Mouse (Mus musculus) heart, embryonic 15.5 days (tissue): Measurements from ENCODE around the gene Fam102b. TPM values are rescaled to one million over a fixed set of nuclear protein-coding genes. Genes with fewer than 3 reads are reported as not detected.
A peak's percentile ranks its signal among the peaks of the same experiment; 100 is the strongest.

Experiments used
- ATAC-seq: fragments of 200-750 bp; cut with Nextera tagmentation; replicated peaks from 2 replicates; pipeline ENCODE4 v1.8.0; 2017; ENCODE audit warnings: low read depth, moderate TSS enrichment; ENCODE audit not compliant: insufficient number of reproducible peaks, insufficient read depth, low FRiP score
- H3K27ac ChIP-seq: fragments of 300-500 bp; sonication (generic); 2 replicates; pipeline ENCODE4 v1.5.1; 2015; ENCODE audit warnings: mild to moderate bottlenecking, inconsistent platforms
- H3K27me3 ChIP-seq: fragments of 300-500 bp; sonication (generic); 2 replicates; pipeline ENCODE4 v1.6.1; 2015; ENCODE audit warnings: inconsistent platforms
- H3K36me3 ChIP-seq: fragments of 300-500 bp; sonication (generic); 2 replicates; pipeline ENCODE4 v1.6.1; 2015; ENCODE audit warnings: mild to moderate bottlenecking, inconsistent platforms
- H3K4me1 ChIP-seq: fragments of 300-500 bp; sonication (generic); replicated peaks from 2 replicates; pipeline ENCODE4 v1.6.1; 2015; ENCODE audit warnings: inconsistent platforms
- H3K4me2 ChIP-seq: fragments of 300-500 bp; sonication (generic); 2 replicates; pipeline ENCODE4 v1.6.1; 2015; ENCODE audit warnings: inconsistent platforms, mild to moderate bottlenecking, moderate library complexity
- H3K4me3 ChIP-seq: fragments of 300-500 bp; sonication (generic); 2 replicates; pipeline ENCODE4 v1.5.1; 2015; ENCODE audit warnings: mild to moderate bottlenecking, inconsistent platforms
- H3K9ac ChIP-seq: fragments of 300-500 bp; sonication (generic); 2 replicates; pipeline ENCODE4 v1.6.1; 2015; ENCODE audit warnings: mild to moderate bottlenecking, inconsistent platforms
- H3K9me3 ChIP-seq: fragments of 300-500 bp; sonication (generic); replicated peaks from 2 replicates; pipeline ENCODE4 v1.6.1; 2016; ENCODE audit warnings: inconsistent platforms
- whole genome bisulfite sequencing: fragments of 180-500 bp; shearing (Covaris S2); methylation state at CpG from one replicate; pipeline ENCODE4 v1.1.7; 2015; ENCODE audit warnings: mixed read lengths; 5-methylcytosine and 5-hydroxymethylcytosine counted together
- polyA plus RNA-seq: library from polyadenylated mRNA; unstranded; fragments of >200 nt; fragmentation: Nextera tagmentation; extraction: Ambion mirVana; gene quantifications from 2 replicates; pipeline ENCODE4 v1.2.1, GENCODE M21; 2015

The Fam102b gene
- polyA plus RNA-seq, 1 experiment from 2014 or later, result 6.2 TPM

DNA sequence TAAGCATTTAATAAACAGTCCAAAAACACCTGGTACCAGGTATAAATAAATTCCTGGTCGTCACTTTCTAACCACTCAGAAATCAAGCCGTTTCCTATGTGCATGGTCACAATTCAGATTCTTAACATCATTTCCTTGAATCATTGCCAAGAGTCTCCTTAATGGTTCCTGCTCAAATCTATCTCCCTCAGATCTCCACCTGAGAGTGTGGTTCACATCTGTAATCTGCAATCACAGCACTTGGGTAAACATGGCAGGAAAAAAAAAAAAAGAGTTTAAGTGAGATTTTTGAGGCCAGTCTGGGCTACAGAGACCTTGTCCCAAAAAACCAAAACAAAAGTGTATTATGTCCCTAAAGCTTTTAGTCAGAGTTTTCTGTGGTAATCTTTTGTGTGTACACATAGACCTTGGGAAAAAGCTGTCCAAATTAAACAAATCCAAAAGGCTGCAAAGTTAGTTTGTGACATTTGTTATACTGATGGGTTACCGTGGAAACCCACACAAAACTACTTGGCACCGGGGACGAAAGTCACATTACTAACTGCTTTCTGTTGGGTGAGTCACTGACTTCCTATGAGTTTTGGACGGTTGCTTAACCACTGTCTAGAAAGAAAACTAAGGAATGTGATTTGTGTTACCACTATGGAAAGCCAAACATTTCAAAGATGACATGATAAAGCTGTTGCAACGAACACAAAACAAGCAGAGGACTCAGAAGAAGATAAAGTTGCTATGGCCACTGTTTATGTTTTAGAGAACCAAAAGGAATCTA is 16.7 kb downstream of the Fam102b start:
- Histone ChIP-seq H3K4me3 (no peak overlapping the region), H3K27ac (peak overlapping the region; percentile 26), H3K9ac (no peak overlapping the region), H3K4me1 (peaks cover 13% of the 10 kb centered on the region; the same call in 1 of the 2 replicates), H3K36me3 (no peaks in the 10 kb centered on the region), H3K4me2 (no peak overlapping the region), H3K9me3 (no peaks in the 10 kb centered on the region), H3K27me3 (no peaks in the 10 kb centered on the region)
- ATAC-seq, result peak; percentile 31; the same call in 1 of the 2 replicates
- 34% methylated on average over 7 of the region's 7 CpGs for WGBS

DNA sequence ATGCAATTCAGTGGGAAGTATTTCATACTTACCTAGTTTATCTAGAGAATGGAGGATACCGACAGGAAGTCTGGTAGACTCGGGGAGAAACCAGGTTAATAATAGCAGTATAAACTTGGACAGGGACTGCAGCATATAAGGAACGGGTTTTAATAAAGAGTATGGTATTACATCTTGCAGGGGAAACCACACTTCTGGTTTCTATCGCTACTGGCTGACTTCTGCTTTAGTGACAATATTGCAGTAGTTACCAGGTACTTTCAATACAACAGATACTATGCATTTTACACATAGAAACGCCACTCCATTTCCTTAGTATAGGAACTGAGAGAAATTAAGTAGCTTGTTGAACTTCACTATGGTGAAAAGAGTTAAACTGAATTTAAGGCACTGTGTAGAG is 19.2 kb downstream of the Fam102b start:
- H3K27ac ChIP-seq, result no peak overlapping the region
- no peak for ATAC-seq
- no peaks in the 10 kb centered on the region for H3K36me3 ChIP-seq
- H3K4me3 ChIP-seq, result no peak overlapping the region
- H3K4me1 ChIP-seq, result peaks cover 13% of the 10 kb centered on the region; the same call in 1 of the 2 replicates
- H3K9ac ChIP-seq, result no peak overlapping the region
- WGBS, result 80% methylated on average over 5 of the region's 5 CpGs
- H3K27me3 ChIP-seq, result no peaks in the 10 kb centered on the region
- H3K4me2 ChIP-seq, result no peak overlapping the region
- no peaks in the 10 kb centered on the region for H3K9me3 ChIP-seq

DNA sequence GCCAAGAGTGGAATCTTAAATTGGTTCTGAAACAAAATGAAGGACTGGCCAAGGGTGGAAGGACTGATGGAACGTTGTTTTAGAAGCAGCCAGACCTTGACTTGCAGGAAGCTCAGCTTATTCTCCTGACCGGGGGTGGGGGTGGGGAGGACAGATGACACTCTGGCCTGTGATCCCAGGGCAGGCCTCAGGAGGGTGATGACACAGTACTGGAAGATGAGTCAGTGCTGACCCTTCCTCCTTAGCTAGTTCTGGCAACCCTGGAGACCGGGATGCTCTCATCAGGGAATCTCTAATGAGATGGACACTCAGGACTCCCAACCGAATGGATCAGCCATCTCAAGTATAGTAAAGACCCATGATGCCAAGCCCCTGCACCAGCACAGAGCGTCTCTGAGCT is 21.6 kb downstream of the Fam102b start:
- no peak overlapping the region for H3K27ac ChIP-seq
- no peaks in the 10 kb centered on the region for H3K9me3 ChIP-seq
- no peaks in the 10 kb centered on the region for H3K27me3 ChIP-seq
- H3K4me2 ChIP-seq, result no peak overlapping the region
- ATAC-seq, result no peak
- H3K36me3 ChIP-seq, result no peaks in the 10 kb centered on the region
- no peak overlapping the region for H3K9ac ChIP-seq
- H3K4me1 ChIP-seq, result peaks cover 5% of the 10 kb centered on the region; the same call in 1 of the 2 replicates
- no peak overlapping the region for H3K4me3 ChIP-seq
- WGBS, result 64% methylated on average over 5 of the region's 5 CpGs

DNA sequence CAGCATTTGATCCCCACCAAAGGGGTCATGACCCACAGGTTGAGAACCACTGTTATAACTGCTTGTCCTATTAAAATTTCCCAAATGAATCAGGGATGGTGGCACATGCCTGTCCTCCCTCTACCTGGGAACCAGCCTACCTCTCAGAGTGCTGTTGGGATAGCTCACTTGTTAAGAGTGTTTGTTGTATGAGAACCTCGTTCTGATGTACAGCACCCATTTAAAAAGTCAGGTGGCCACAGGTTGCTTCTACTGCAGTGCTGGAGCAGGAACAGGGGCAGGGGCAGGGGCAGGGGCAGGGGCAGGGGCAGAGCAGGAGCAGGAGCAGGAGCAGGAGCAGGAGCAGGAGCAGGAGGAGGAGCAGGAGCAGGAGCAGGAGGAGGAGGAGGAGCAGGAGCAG is 28.2 kb downstream of the Fam102b start:
- Histone ChIP-seq H3K9ac (no peak overlapping the region), H3K4me2 (no peak overlapping the region), H3K4me1 (no peaks in the 10 kb centered on the region), H3K27me3 (no peaks in the 10 kb centered on the region), H3K9me3 (no peaks in the 10 kb centered on the region), H3K36me3 (no peaks in the 10 kb centered on the region), H3K4me3 (no peak overlapping the region), H3K27ac (no peak overlapping the region)
- WGBS, result 83% methylated on average over 1 of the region's 1 CpGs
- ATAC-seq, result no peak

DNA sequence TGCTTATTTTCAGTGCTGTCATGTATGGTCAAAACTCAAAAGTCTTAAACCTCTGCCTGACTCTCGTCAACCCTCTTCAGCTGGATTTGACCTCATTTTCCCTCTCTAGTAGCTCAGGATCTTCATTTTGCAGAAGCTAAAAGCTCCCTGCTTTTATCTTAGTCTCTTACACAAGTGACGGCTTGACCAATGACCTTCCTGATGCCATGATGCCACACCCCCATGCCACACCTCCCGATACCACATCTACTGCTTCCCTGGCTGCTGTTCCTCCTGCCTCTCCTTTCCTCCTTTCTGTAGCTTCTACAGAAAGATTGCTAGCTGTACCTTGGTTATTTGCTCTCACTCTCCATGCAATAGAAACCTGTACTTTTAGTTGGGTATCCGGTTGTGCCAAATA is 29.6 kb downstream of the Fam102b start:
- H3K9ac ChIP-seq, result no peak overlapping the region
- 0 out of 2 replicates have a peak overlapping the region, but pooled peaks have one; percentile 13 for H3K4me2 ChIP-seq
- WGBS, result 54% methylated on average over 4 of the region's 4 CpGs
- ATAC-seq, result no peak
- 0 out of 2 replicates have a peak overlapping the region, but pooled peaks have one; percentile 12 for H3K27ac ChIP-seq
- H3K9me3 ChIP-seq, result no peaks in the 10 kb centered on the region
- no peaks in the 10 kb centered on the region for H3K36me3 ChIP-seq
- H3K4me1 ChIP-seq, result no peaks in the 10 kb centered on the region
- no peak overlapping the region for H3K4me3 ChIP-seq
- H3K27me3 ChIP-seq, result no peaks in the 10 kb centered on the region

DNA sequence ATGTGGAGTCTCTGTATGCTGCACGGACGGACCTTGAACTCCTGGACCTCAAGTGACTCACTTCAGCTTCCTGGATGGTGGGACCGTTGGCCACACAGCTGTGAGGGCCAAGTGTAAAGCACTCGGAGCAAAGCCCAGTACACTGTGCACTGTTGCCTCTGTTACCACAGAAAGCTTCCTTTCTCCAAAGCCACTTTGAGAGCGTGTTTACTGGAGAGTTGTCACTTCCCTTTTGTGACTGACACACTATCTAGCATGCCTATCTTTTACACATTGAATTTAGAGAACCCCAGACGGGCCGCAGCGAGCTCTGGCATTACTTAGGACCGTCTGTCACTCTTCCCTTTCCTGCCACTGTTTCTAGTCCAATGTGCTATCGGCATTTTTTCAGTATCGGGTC is 30.1 kb downstream of the Fam102b start:
- Histone ChIP-seq H3K4me2 (0 out of 2 replicates have a peak overlapping the region, but pooled peaks have one; percentile 13), H3K9me3 (no peaks in the 10 kb centered on the region)

DNA sequence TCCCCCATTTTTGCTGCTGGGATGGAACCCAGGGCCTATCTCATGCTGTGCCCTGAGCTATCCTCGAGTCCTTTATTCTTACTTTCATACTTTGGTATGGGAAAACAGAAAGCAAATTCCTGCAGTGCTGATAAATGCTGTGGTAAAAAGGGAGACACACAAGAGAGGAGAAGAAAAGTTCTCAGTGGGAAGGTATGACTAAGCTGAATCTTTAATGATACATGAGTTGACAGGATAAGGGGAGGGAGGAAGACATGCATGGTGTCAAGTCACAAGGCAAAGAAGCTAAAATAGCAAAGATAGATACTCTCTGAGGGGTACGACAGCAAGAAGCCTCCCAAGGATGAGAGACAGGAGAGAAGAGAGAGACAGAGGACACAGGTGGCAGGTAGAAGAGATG is 32.0 kb downstream of the Fam102b start:
- WGBS, result 60% methylated on average over 2 of the region's 2 CpGs
- Histone ChIP-seq H3K4me2 (no peak overlapping the region), H3K4me3 (no peak overlapping the region), H3K4me1 (no peaks in the 10 kb centered on the region), H3K27me3 (no peaks in the 10 kb centered on the region), H3K27ac (no peak overlapping the region), H3K36me3 (no peaks in the 10 kb centered on the region), H3K9ac (no peak overlapping the region), H3K9me3 (no peaks in the 10 kb centered on the region)
- ATAC-seq, result no peak

More for the DNA sequence above, 30.1 kb downstream of the Fam102b start:
- Histone ChIP-seq H3K27me3 (no peaks in the 10 kb centered on the region), H3K27ac (0 out of 2 replicates have a peak overlapping the region, but pooled peaks have one; percentile 12), H3K4me3 (no peak overlapping the region), H3K4me1 (no peaks in the 10 kb centered on the region), H3K36me3 (no peaks in the 10 kb centered on the region), H3K9ac (no peak overlapping the region)
- peak; percentile 60; the same call in 1 of the 2 replicates for ATAC-seq
- WGBS, result 40% methylated on average over 11 of the region's 11 CpGs

DNA sequence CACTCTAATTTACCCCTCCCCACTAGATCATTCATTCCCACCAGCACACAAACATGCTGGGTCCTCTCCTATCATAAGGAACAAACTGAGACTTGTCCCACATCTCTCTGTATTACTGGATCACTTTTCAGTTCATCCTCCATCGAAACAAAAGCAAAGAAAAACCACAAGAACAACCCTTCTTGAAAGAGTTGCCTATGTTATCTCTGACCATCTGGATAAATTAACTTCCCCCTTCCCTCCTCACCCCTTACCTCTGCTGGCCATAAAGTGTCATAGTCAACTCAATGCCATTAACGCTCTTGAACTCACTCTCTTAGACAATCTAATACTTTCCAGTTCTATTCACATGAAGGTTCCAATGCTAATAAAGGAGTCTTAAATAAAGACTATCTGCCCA is 32.9 kb downstream of the Fam102b start:
- no peak overlapping the region for H3K4me2 ChIP-seq
- H3K9ac ChIP-seq, result no peak overlapping the region
- no peaks in the 10 kb centered on the region for H3K27me3 ChIP-seq
- no peaks in the 10 kb centered on the region for H3K9me3 ChIP-seq
- H3K4me3 ChIP-seq, result no peak overlapping the region
- H3K4me1 ChIP-seq, result no peaks in the 10 kb centered on the region
- H3K27ac ChIP-seq, result no peak overlapping the region
- 82% methylated on average over 2 of the region's 2 CpGs for WGBS
- ATAC-seq, result no peak
- no peaks in the 10 kb centered on the region for H3K36me3 ChIP-seq

DNA sequence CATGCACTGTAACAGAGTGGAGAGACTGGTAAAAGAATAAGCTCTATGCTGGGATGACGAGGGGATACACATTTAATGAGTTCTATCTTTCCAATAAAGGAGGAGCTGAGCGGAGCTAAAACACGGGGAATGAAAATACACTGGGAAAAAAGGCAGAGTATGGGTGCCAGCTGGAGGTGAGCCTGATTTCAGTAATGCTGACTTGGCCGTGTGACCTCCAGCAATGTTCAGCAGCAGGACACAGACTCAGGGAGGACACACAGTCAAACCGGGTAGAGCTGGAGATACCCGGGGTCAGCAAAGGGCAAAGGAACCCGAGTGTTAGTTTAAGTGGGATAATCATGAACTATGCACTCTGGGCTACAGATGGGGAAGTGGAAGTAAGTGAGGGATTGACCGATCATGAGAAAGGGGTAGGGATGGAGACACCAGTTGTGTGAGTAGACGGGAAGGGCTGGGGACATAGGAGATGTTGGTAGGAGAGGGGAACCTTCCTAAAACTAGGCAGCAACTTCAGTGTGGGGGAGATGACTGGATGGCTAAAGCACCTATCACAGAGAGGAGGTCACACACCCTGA is 37.3 kb downstream of the Fam102b start:
- no peak overlapping the region for H3K9ac ChIP-seq
- no peak for ATAC-seq
- WGBS, result 76% methylated on average over 9 of the region's 9 CpGs
- no peaks in the 10 kb centered on the region for H3K27me3 ChIP-seq
- no peaks in the 10 kb centered on the region for H3K36me3 ChIP-seq
- no peak overlapping the region for H3K4me3 ChIP-seq
- no peak overlapping the region for H3K27ac ChIP-seq
- no peak overlapping the region for H3K4me2 ChIP-seq
- no peaks in the 10 kb centered on the region for H3K9me3 ChIP-seq
- H3K4me1 ChIP-seq, result no peaks in the 10 kb centered on the region

DNA sequence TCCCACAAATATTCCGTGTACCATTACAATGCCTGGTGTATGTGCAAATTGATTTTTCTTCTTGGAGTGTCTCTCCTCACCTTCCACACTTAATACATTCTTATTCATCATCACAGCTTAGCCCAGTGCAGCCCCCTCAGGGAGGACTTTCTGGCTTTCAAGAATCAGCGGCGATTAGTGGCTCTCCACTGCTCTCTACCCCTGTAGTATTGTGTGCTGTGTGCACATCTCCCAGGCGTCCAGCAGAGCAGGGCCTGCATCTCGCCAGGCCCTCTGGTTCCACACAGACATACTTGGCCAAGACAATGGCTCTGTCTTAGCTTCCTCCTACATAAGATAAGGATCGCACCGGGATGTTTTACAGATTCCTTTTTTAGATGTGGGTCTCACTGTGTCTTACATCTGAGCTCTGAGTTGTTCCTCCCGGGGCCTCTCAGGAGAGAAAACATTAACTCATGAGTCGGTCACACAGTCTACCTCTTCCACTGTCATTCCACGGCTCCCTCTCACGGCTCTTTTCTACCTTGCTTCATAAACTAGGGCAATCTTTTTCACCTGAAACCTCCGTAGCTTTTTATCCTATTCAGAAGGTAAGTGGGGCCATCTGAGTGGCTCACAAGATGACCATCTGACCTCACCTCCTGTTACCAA is 40.3 kb downstream of the Fam102b start:
- Histone ChIP-seq H3K4me1 (no peaks in the 10 kb centered on the region), H3K27ac (no peak overlapping the region), H3K9ac (no peak overlapping the region), H3K9me3 (no peaks in the 10 kb centered on the region), H3K36me3 (no peaks in the 10 kb centered on the region), H3K4me3 (no peak overlapping the region), H3K27me3 (no peaks in the 10 kb centered on the region), H3K4me2 (no peak overlapping the region)
- WGBS, result 73% methylated on average over 12 of the region's 12 CpGs
- ATAC-seq, result no peak

DNA sequence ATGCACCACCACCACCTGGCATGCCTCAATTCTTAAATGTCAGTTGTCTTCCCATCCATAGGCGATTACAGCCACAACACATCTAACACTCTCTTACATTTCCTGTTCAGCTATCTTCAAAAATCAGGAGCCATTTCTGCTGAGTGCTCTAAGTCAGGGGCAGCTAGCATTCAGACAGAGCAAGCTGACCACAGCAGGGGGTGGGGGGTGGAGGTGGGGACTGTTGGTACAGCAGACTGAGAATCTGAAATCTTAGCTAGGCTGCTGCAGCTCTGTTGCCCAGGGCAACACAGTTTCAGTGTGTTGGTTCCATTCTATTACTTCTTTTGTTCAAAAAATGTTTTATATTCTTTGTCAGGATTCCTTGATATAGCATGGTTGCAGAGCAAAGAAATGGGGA is 40.9 kb downstream of the Fam102b start:
- Histone ChIP-seq H3K9me3 (no peaks in the 10 kb centered on the region), H3K9ac (no peak overlapping the region), H3K27me3 (no peaks in the 10 kb centered on the region), H3K27ac (no peak overlapping the region), H3K4me1 (no peaks in the 10 kb centered on the region), H3K4me3 (no peak overlapping the region), H3K36me3 (no peaks in the 10 kb centered on the region), H3K4me2 (no peak overlapping the region)
- 66% methylated on average over 1 of the region's 1 CpGs for whole genome bisulfite sequencing
- ATAC-seq, result no peak
